Mouse (Mus musculus) thymus, postnatal 10 days (tissue): Measurements from ENCODE around the gene Higd1a.

Experiments used
- DNase-seq, 2 experiments: peaks; one replicate each; pipeline ENCODE4 v3.0.0; 2021; ENCODE audit warnings: low spot score in 2 of 2

Gene Higd1a

DNA sequence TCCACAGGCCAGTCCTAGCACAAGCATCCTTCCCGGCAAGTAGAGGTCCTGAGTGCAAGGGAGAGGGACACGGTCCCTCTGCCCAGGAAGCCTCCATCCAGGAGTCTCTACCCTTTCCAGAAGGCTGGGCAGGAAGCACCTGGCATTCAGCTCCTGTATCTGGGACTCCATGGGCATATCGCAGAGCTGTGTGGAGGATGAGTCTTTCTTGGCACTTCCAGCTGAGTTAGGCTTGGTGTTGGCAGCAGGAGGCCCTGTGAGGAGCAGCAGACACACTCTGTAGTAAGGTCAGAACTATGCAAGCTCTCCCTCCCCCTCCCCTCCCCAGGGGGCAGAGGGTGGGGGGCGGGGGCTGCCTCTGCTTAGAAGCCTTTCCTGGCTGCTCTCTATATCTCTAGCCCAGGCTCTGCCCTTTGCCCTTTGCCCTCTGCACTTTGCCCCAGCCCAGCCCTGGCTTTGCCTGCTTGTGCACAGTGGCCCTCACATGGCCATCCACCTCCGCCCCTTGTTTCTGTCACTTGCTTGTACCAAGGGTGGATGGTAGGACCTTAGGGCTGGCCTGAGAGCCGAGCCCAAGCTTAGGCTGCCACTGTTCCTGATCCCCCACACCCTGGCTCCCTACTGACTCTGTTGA, 59.2 kb downstream of the Higd1a start:
- no peak for DNase-seq
